Mouse (Mus musculus): Measurements from ENCODE around the gene Trim71.

Gene Trim71

GRCm38 (mm10) chr9:114563761-114564606, at the start of gene Trim71:
TSS of gene Trim71 (minus strand) at chr9:114564369.
- no peak for DNase-seq

- DNase-seq: no peak
Measured at GRCm38 (mm10) chr9:114613026-114613425, 48.9 kb upstream of the Trim71 start.

GRCm38 (mm10) chr9:114612566-114612965, 48.4 kb upstream of the Trim71 start:
- DNase-seq: no peak

- no peak for DNase-seq
Measured at GRCm38 (mm10) chr9:114610266-114610665, 46.1 kb upstream of the Trim71 start.

- DNase-seq: peak; percentile 42 to 50
Measured at GRCm38 (mm10) chr9:114603876-114604540, 39.8 kb upstream of the Trim71 start.

- no peak for DNase-seq
Measured at GRCm38 (mm10) chr9:114601096-114601495, 36.9 kb upstream of the Trim71 start.

- no peak for DNase-seq
Measured at GRCm38 (mm10) chr9:114585017-114585345, 20.8 kb upstream of the Trim71 start.

GRCm38 (mm10) chr9:114584183-114585016, 20.2 kb upstream of the Trim71 start:
- peak in 1 of 2 experiments; percentile 10 for DNase-seq

- DNase-seq: peak; percentile 59 to 69
Measured at GRCm38 (mm10) chr9:114583812-114584182, 19.6 kb upstream of the Trim71 start.

- DNase-seq: no peak
Measured at GRCm38 (mm10) chr9:114578646-114579045, 14.5 kb upstream of the Trim71 start.

- DNase-seq: no peak
Measured at GRCm38 (mm10) chr9:114576001-114576400, 11.8 kb upstream of the Trim71 start.

- DNase-seq: no peak
Measured at GRCm38 (mm10) chr9:114573528-114573927, 9.4 kb upstream of the Trim71 start.

- no peak for DNase-seq
Measured at GRCm38 (mm10) chr9:114568682-114569474, 4.7 kb upstream of the Trim71 start.

- no peak for DNase-seq
Measured at GRCm38 (mm10) chr9:114564667-114565066, 498 bp upstream of the Trim71 start.

- DNase-seq: no peak
Measured at GRCm38 (mm10) chr9:114562919-114563751, 1.0 kb downstream of the Trim71 start.

GRCm38 (mm10) chr9:114562031-114562918, 1.9 kb downstream of the Trim71 start:
- DNase-seq: no peak

- DNase-seq: no peak
Measured at GRCm38 (mm10) chr9:114561671-114561971, 2.5 kb downstream of the Trim71 start.

- no peak for DNase-seq
Measured at GRCm38 (mm10) chr9:114560771-114561670, 3.1 kb downstream of the Trim71 start.

GRCm38 (mm10) chr9:114560141-114560540, 4.0 kb downstream of the Trim71 start:
- no peak for DNase-seq

GRCm38 (mm10) chr9:114557086-114557485, 7.1 kb downstream of the Trim71 start:
- no peak for DNase-seq
